Mouse (Mus musculus) limb, embryonic 11.5 days (tissue): ENCODE data around the gene Zfp799. TPM values are rescaled to one million over a fixed set of nuclear protein-coding genes. Genes with fewer than 3 reads are reported as not detected.

Source experiments
- ATAC-seq: fragments of 200-750 bp; cut with Nextera tagmentation; 2 replicates; pipeline ENCODE4 v1.8.0; 2017; ENCODE audit warnings: low read depth; ENCODE audit not compliant: insufficient number of reproducible peaks, low FRiP score, low TSS enrichment
- DNase-seq: peaks from one replicate; pipeline ENCODE4 v3.0.0-alpha.2; 2015; ENCODE audit warnings: low spot score
- H3K27ac ChIP-seq: fragments of 300-500 bp; sonication (generic); replicated peaks from 2 replicates; pipeline ENCODE4 v1.5.1; 2014; ENCODE audit warnings: low read depth, mild to moderate bottlenecking, low read length
- H3K27me3 ChIP-seq: fragments of 300-500 bp; sonication (generic); 2 replicates; pipeline ENCODE4 v1.6.1; 2014; ENCODE audit warnings: mild to moderate bottlenecking, low read length, mixed read lengths; ENCODE audit not compliant: control insufficient read depth, insufficient read depth
- H3K36me3 ChIP-seq: fragments of 300-500 bp; sonication (generic); 2 replicates; pipeline ENCODE4 v1.6.1; 2014; ENCODE audit warnings: mild to moderate bottlenecking, low read length, moderate library complexity, mixed read lengths; ENCODE audit not compliant: control insufficient read depth, insufficient read depth
- H3K4me1 ChIP-seq: fragments of 300-500 bp; sonication (generic); 2 replicates; pipeline ENCODE4 v1.6.1; 2014; ENCODE audit warnings: low read length, mixed read lengths; ENCODE audit not compliant: control insufficient read depth, insufficient read depth
- H3K4me2 ChIP-seq: fragments of 300-500 bp; sonication (generic); 2 replicates; pipeline ENCODE4 v1.6.1; 2014; ENCODE audit warnings: low read depth, mild to moderate bottlenecking, moderate library complexity; ENCODE audit not compliant: severe bottlenecking
- H3K4me3 ChIP-seq: fragments of 300-500 bp; sonication (generic); 2 replicates; pipeline ENCODE4 v1.5.1; 2014; ENCODE audit warnings: low read depth, low read length
- H3K9ac ChIP-seq: fragments of 300-500 bp; sonication (generic); 2 replicates; pipeline ENCODE4 v1.6.1; 2014; ENCODE audit warnings: mild to moderate bottlenecking, low read length
- H3K9me3 ChIP-seq: fragments of 300-500 bp; sonication (generic); 2 replicates; pipeline ENCODE4 v1.6.1; 2016; ENCODE audit warnings: low read length; ENCODE audit not compliant: control insufficient read depth
- WGBS: fragments of 180-500 bp; shearing (Covaris S2); extraction: QIAGEN DNeasy Blood & Tissue Kit; methylation state at CpG from one replicate; pipeline ENCODE4 v1.1.7; 2014; 5-methylcytosine and 5-hydroxymethylcytosine counted together
- polyA plus RNA-seq: library from polyadenylated mRNA; unstranded; fragments of >200 nt; fragmentation: Nextera tagmentation; extraction: Ambion mirVana; gene quantifications from 2 replicates; pipeline ENCODE4 v1.2.1, GENCODE M21; 2014

The Zfp799 gene
- polyA plus RNA-seq, 1 experiment from 2014 or later: 24.1 TPM

DNA sequence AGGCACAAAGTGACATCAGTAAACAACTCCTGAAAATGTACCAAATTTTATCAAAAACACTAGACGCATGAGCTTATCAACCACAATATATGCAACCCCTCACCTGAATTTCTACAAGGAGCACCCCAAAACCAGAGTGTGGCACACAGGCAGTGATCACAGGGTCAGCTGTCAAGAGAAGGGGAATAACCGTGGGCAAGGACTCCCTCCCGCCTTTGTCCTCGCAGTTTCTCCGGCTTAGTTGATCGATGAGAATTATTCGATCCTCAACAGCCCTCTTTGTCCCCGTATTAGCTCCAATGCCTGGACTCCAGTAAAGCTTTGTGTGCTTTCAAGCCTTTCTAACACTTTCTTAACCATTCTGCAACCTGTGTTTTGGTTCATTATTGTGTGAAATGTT lies 21.1 kb downstream of the Zfp799 start:
- no peak for ATAC-seq
- no peaks in the 10 kb centered on the region for H3K9me3 ChIP-seq
- peak overlapping the region; percentile 44 for H3K4me3 ChIP-seq
- peak overlapping the region; percentile 27; the same call in 1 of the 2 replicates for H3K9ac ChIP-seq
- no peaks in the 10 kb centered on the region for H3K36me3 ChIP-seq
- WGBS: 23% methylated on average over 8 of the region's 8 CpGs
- H3K27ac ChIP-seq: no peak overlapping the region
- no peaks in the 10 kb centered on the region for H3K27me3 ChIP-seq
- peak overlapping the region; percentile 76 for H3K4me2 ChIP-seq
- DNase-seq: no peak
- H3K4me1 ChIP-seq: no peaks in the 10 kb centered on the region

GRCm38 (mm10) chr17:32789244-32789643 lies 40.8 kb downstream of the Zfp799 start:
- no peak overlapping the region; the same call in 1 of the 2 replicates for H3K4me3 ChIP-seq
- no peaks in the 10 kb centered on the region for H3K9me3 ChIP-seq
- no peak overlapping the region for H3K27ac ChIP-seq
- H3K9ac ChIP-seq: no peak overlapping the region
- ATAC-seq (no peak), DNase-seq (no peak)
- peaks cover 3% of the 10 kb centered on the region; the same call in 1 of the 2 replicates for H3K36me3 ChIP-seq
- WGBS: 75% methylated on average over 8 of the region's 8 CpGs
- H3K4me2 ChIP-seq: peak overlapping the region; percentile 61; the same call in 1 of the 2 replicates
- H3K4me1 ChIP-seq: 0 out of 2 replicates have a peak, but pooled peaks cover 3% of the 10 kb centered on the region
- H3K27me3 ChIP-seq: no peaks in the 10 kb centered on the region

DNA sequence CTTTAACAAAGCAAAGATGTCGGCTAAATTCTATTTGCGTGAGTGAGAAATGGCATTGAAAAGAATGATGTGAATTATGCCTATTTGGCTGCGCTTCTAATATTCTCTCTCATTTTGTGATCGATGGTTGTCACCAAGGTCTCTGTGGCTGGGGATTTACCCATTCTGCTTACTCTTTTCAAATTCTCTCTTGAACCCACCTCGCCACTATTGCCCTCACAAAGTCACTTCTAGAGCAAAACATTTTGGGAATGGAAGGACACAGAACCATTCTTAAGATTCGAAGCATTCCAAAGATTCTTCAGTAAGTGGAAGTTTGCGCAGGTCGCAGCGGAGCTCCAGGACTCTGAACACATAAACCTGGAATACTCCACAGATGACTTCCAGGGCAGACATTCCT lies 41.5 kb downstream of the Zfp799 start:
- DNase-seq: no peak
- Histone ChIP-seq H3K4me1 (0 out of 2 replicates have a peak, but pooled peaks cover 3% of the 10 kb centered on the region), H3K36me3 (peaks cover 7% of the 10 kb centered on the region), H3K4me3 (peak overlapping the region; percentile 91), H3K27me3 (no peaks in the 10 kb centered on the region), H3K4me2 (peak overlapping the region; percentile 61), H3K9me3 (no peaks in the 10 kb centered on the region), H3K9ac (0 out of 2 replicates have a peak overlapping the region, but pooled peaks have one; percentile 50), H3K27ac (no peak overlapping the region)
- WGBS: 15% methylated on average over 9 of the region's 9 CpGs
- ATAC-seq: no peak

DNA sequence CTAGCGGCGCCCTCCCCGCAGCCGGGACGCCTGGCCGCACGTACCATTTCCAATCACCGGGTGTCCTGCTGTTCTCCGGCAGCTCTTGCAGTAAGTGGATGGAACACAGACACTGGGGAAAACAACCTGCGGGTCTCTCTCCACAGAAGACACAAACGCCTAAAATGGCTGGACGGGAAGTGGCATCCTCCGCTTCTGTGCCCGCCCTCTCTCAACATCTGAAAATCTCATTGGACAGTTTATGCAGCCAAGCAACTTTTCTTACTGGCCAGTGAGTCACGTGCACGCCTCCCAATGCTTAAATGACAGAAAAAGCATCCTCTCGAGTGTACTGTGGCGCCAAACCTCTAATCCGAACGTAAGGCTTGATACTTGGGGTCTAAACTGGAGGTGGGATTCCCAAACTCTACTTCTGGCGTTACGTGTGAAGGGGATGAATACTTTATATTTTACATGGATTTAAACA lies 41.9 kb downstream of the Zfp799 start, which contains the start of gene Zfp871:
Gene Zfp871 (minus strand): TSS at position 194 of the 466 bp plus-strand sequence.
- peak within 1 kb of the TSS; percentile 91 for H3K4me3 ChIP-seq
- ATAC-seq: peak; percentile 95

GRCm38 (mm10) chr17:32787436-32788093 lies 42.5 kb downstream of the Zfp799 start:
- Histone ChIP-seq H3K4me3 (peak overlapping the region; percentile 91), H3K27me3 (no peaks in the 10 kb centered on the region), H3K27ac (peak overlapping the region; percentile 68), H3K36me3 (peaks cover 7% of the 10 kb centered on the region), H3K9me3 (no peaks in the 10 kb centered on the region), H3K9ac (peak overlapping the region; percentile 94), H3K4me2 (peak overlapping the region; percentile 65), H3K4me1 (0 out of 2 replicates have a peak, but pooled peaks cover 3% of the 10 kb centered on the region)
- DNase-seq: no peak
- 1% methylated on average over 31 of the region's 31 CpGs for WGBS
- peak; percentile 80; the same call in 1 of the 2 replicates for ATAC-seq

More for the DNA sequence above, 41.9 kb downstream of the Zfp799 start, which contains the start of gene Zfp871:
- Histone ChIP-seq H3K4me2 (peak within 1 kb of the TSS; percentile 65), H3K9ac (peak within 1 kb of the TSS; percentile 94), H3K4me1 (0 out of 2 replicates have a peak, but pooled peaks cover 3% of the 10 kb centered on the region), H3K36me3 (peaks cover 7% of the 10 kb centered on the region), H3K27me3 (no peaks in the 10 kb centered on the region), H3K9me3 (no peaks in the 10 kb centered on the region), H3K27ac (peak within 1 kb of the TSS; percentile 68)
- DNase-seq: peak; percentile 87
- WGBS: under 1% methylated on average over 22 of the region's 22 CpGs

GRCm38 (mm10) chr17:32786944-32787343 lies 43.1 kb downstream of the Zfp799 start:
- no peak overlapping the region for H3K27ac ChIP-seq
- no peak for ATAC-seq
- H3K4me2 ChIP-seq: peak overlapping the region; percentile 65
- H3K27me3 ChIP-seq: no peaks in the 10 kb centered on the region
- H3K4me1 ChIP-seq: 0 out of 2 replicates have a peak, but pooled peaks cover 3% of the 10 kb centered on the region
- DNase-seq: no peak
- H3K9me3 ChIP-seq: no peaks in the 10 kb centered on the region
- no peak overlapping the region for H3K9ac ChIP-seq
- peak overlapping the region; percentile 91 for H3K4me3 ChIP-seq
- WGBS: 75% methylated on average over 6 of the region's 6 CpGs
- peaks cover 7% of the 10 kb centered on the region for H3K36me3 ChIP-seq

- no peak overlapping the region for H3K9ac ChIP-seq
- H3K4me1 ChIP-seq: 0 out of 2 replicates have a peak, but pooled peaks cover 3% of the 10 kb centered on the region
- no peak for ATAC-seq
- H3K4me2 ChIP-seq: no peak overlapping the region
- no peak overlapping the region for H3K4me3 ChIP-seq
- no peak for DNase-seq
- H3K27ac ChIP-seq: no peak overlapping the region
- WGBS: 83% methylated on average over 3 of the region's 3 CpGs
- H3K9me3 ChIP-seq: no peaks in the 10 kb centered on the region
- H3K36me3 ChIP-seq: peaks cover 7% of the 10 kb centered on the region
- H3K27me3 ChIP-seq: no peaks in the 10 kb centered on the region
These were observed 44.4 kb downstream of the Zfp799 start for GRCm38 (mm10) chr17:32785656-32786055.

GRCm38 (mm10) chr17:32777564-32777963 lies 52.5 kb downstream of the Zfp799 start:
- 95% methylated on average over 3 of the region's 3 CpGs for WGBS
- H3K36me3 ChIP-seq: peaks cover 31% of the 10 kb centered on the region; the same call in 1 of the 2 replicates

More at GRCm38 (mm10) chr17:32777564-32777963, 52.5 kb downstream of the Zfp799 start:
- Histone ChIP-seq H3K4me3 (no peak overlapping the region), H3K4me1 (no peaks in the 10 kb centered on the region), H3K4me2 (no peak overlapping the region), H3K27ac (no peak overlapping the region), H3K9ac (no peak overlapping the region), H3K9me3 (no peaks in the 10 kb centered on the region), H3K27me3 (no peaks in the 10 kb centered on the region)
- ATAC-seq (no peak), DNase-seq (no peak)
